Mouse (Mus musculus) lung, embryonic 16.5 days (tissue): ENCODE results near the gene Hacd3. TPM values are rescaled to one million over a fixed set of nuclear protein-coding genes. Genes with fewer than 3 reads are reported as not detected.

Source experiments
- ATAC-seq: fragments of 200-750 bp; cut with Nextera tagmentation; 2 replicates; pipeline ENCODE4 v1.8.0; 2017; ENCODE audit warnings: low read depth, mild to moderate bottlenecking, moderate library complexity
- H3K27ac ChIP-seq: fragments of 300-500 bp; sonication (generic); 2 replicates; pipeline ENCODE4 v1.5.1; 2014; ENCODE audit warnings: mild to moderate bottlenecking, control low read depth, low read length
- H3K27me3 ChIP-seq: fragments of 300-500 bp; sonication (generic); 2 replicates; pipeline ENCODE4 v1.6.1; 2014; ENCODE audit warnings: low read depth, low read length, mixed read lengths; ENCODE audit not compliant: control insufficient read depth, insufficient read depth
- H3K36me3 ChIP-seq: fragments of 300-500 bp; sonication (generic); 2 replicates; pipeline ENCODE4 v1.6.1; 2014; ENCODE audit warnings: low read length; ENCODE audit not compliant: control insufficient read depth, insufficient read depth
- H3K4me1 ChIP-seq: fragments of 300-500 bp; sonication (generic); replicated peaks from 2 replicates; pipeline ENCODE4 v1.6.1; 2014; ENCODE audit warnings: low read length, mixed read lengths; ENCODE audit not compliant: control insufficient read depth, insufficient read depth
- H3K4me2 ChIP-seq: fragments of 300-500 bp; sonication (generic); 2 replicates; pipeline ENCODE4 v1.6.1; 2014; ENCODE audit warnings: low read depth, low read length, control low read depth
- H3K4me3 ChIP-seq: fragments of 300-500 bp; sonication (generic); 2 replicates; pipeline ENCODE4 v1.5.1; 2014; ENCODE audit warnings: mild to moderate bottlenecking, low read length, control low read depth
- H3K9ac ChIP-seq: fragments of 300-500 bp; sonication (generic); 2 replicates; pipeline ENCODE4 v1.6.1; 2014; ENCODE audit warnings: low read length, control low read depth
- H3K9me3 ChIP-seq: fragments of 300-500 bp; sonication (generic); 2 replicates; pipeline ENCODE4 v1.6.1; 2016; ENCODE audit warnings: low read length; ENCODE audit not compliant: control insufficient read depth
- WGBS: fragments of 180-500 bp; shearing (Covaris S2); extraction: QIAGEN DNeasy Blood & Tissue Kit; methylation state at CpG from one replicate; pipeline ENCODE4 v1.1.7; 2014; 5-methylcytosine and 5-hydroxymethylcytosine counted together
- polyA plus RNA-seq: library from polyadenylated mRNA; unstranded; fragments of >200 nt; fragmentation: Nextera tagmentation; extraction: Ambion mirVana; gene quantifications from 2 replicates; pipeline ENCODE4 v1.2.1, GENCODE M21; 2015

Gene Hacd3
- polyA plus RNA-seq: 76.6 and 79.6 TPM in 2 replicates

DNA sequence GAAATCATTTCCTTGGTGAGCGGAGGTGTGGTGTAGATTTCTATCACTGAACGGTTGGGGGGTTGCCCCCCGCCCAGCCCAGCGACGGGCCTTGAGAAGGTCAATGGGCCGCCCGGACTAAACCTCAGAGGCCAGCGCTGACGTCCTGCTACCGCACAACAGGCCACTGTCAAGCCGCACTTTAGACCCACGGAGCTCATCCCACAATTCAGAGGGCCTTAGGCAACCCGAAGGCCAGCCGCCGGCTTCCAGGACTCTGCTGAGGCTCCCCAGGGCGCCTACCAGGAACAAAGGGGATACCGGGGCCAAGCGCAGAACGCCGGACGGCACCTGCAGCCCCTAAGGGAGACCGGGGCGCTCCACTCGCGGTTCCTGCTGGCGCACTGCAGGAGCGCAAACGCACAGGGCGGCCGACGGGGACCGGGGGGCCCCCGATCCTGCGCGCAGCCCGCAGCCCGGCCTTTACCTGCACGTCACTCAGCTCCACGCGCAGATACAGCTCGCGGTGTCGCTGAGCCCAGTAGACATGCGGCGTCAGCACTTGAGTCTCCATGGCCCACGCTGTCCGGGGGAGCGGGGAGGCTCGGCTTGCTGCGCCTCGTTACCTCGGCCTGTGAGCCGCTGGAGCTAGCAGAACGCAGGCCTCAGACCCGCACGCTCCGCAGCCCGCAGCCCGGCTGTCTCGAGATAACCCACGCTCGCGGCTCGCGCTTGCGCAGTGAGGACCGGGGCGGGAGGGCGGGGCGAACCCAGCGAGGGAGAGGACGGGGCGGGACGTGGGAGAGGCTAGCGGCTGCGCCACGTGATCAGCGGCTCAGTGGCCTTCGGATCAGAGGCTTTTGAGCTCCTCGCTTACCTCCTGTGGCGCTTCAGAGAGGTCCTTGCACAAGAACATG lies at the start of gene Hacd3:
TSS of gene Hacd3 (minus strand) at position 703 of the 896 bp plus-strand sequence.
- H3K4me2 ChIP-seq: peak within 1 kb of the TSS; percentile 79
- under 1% methylated on average over 73 of the region's 81 CpGs for WGBS

DNA sequence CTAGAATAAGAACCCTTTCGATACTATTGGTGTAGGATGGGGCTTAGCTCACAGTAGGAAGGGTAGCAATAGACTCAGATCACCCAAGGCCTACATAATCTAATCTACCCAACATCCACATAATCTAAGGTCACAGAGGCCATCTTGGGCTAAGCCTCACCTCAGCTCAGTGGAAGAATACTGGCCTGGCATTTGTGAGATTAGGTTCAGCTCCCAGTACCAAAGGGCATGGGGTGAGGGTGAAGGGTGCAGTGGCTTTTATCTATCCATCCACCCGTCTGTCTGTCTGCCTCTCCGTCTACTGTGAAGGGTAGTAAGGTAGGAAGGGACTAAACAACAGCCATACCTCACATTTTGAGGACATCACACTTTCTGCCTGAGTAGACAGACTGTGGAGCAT lies 49.1 kb upstream of the Hacd3 start:
- H3K4me2 ChIP-seq: no peak overlapping the region
- H3K27me3 ChIP-seq: no peaks in the 10 kb centered on the region
- H3K4me3 ChIP-seq: no peak overlapping the region
- no peaks in the 10 kb centered on the region for H3K9me3 ChIP-seq
- no peaks in the 10 kb centered on the region for H3K4me1 ChIP-seq
- peaks cover 28% of the 10 kb centered on the region for H3K36me3 ChIP-seq
- ATAC-seq: no peak
- no peak overlapping the region for H3K27ac ChIP-seq
- WGBS: 90% methylated on average over 3 of the region's 3 CpGs
- H3K9ac ChIP-seq: no peak overlapping the region

More for the DNA sequence above, at the start of gene Hacd3:
- peak within 1 kb of the TSS; percentile 95 for H3K9ac ChIP-seq
- peak within 1 kb of the TSS; percentile 97 for H3K4me3 ChIP-seq
- no peaks in the 10 kb centered on the region for H3K36me3 ChIP-seq
- H3K27ac ChIP-seq: peak within 1 kb of the TSS; percentile 70
- H3K9me3 ChIP-seq: no peaks in the 10 kb centered on the region
- ATAC-seq: peak; percentile 96
- H3K4me1 ChIP-seq: peaks cover 34% of the 10 kb centered on the region
- H3K27me3 ChIP-seq: no peaks in the 10 kb centered on the region

DNA sequence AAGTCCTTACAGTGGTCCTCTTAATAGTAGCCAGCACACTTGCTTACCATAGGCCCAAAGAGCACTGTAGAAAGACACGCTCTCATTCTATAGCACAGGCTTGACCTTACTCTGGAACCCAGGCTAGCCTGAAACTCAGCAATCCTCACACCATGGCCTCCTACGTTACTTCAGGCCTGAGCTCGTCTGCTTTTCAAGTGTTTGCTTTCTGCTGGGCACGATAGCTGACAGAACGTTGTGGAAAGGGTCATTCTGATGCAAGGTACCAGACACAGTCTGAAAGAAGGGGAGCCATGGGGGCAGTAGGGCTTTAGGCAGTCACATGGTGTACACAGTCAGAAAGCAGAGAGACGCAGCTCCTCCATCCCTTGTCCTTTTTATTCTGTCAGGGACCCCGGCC lies 42.8 kb upstream of the Hacd3 start:
- no peak for ATAC-seq
- Histone ChIP-seq H3K9ac (no peak overlapping the region), H3K4me1 (no peaks in the 10 kb centered on the region), H3K9me3 (no peaks in the 10 kb centered on the region), H3K4me3 (no peak overlapping the region), H3K36me3 (peaks cover 45% of the 10 kb centered on the region), H3K27me3 (no peaks in the 10 kb centered on the region), H3K27ac (no peak overlapping the region), H3K4me2 (no peak overlapping the region)
- 81% methylated on average over 7 of the region's 7 CpGs for WGBS

DNA sequence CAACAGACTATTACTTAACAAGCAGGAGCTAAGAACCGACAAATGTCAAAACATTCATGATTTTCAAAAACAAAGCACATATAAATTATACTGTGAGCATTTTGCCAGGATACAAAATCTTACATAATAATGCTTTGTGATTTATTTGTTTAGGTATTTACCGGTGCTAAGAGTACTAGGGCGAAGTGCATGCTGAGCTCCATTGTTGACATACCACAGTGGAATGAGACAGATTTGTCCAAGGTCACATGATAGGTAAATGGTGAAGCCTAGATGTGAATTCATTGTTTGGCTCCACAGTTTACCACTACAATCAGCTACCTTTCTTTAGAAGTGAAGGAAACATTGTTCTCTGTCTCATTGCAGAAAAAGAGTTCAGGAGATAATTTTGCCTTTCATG lies 29.5 kb upstream of the Hacd3 start:
- Histone ChIP-seq H3K27me3 (no peaks in the 10 kb centered on the region), H3K4me1 (no peaks in the 10 kb centered on the region), H3K36me3 (peaks cover 57% of the 10 kb centered on the region), H3K27ac (no peak overlapping the region), H3K4me3 (no peak overlapping the region), H3K9me3 (no peaks in the 10 kb centered on the region), H3K4me2 (no peak overlapping the region), H3K9ac (no peak overlapping the region)
- no peak for ATAC-seq
- 90% methylated on average over 3 of the region's 3 CpGs for WGBS

DNA sequence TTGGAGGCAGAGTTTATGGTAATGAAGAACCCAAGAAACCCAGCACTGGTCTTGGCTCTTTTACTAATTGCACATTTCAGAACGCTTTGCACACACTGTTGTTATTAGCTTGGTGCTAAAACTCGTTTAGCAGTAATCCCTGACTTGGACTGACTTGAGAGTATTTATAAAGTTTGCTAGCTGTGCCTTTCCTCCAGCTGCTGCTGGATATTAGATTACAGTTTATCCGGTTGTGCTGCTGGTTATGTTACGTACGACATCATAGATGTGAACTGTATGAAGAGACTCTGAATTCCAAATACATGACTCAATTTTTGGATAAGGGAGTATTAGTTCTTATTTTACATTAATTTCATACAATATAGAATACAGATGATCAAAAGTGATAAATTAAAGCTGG lies 27.9 kb upstream of the Hacd3 start:
- 95% methylated on average over 5 of the region's 5 CpGs for WGBS
- H3K27ac ChIP-seq: no peak overlapping the region

DNA sequence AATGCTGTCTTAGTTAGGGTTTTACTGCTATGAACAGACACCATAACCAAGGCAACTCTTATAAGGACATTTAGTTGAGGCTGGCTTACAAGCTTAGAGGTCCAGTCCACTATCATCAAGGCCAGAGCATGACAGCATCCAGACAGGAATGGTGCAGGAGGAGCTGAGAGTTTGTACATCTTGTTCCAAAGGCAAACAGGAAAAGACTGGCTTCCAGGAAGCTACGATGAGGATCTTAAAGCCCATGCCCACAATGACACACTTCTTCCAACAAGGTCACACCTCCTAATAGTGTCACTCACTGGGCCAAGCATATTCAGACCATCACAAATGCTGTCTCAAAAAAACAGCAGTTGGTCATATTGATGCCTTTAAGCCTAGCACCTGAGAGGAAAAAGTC lies 25.5 kb upstream of the Hacd3 start:
- 88% methylated on average over 1 of the region's 1 CpGs for WGBS
- Histone ChIP-seq H3K4me2 (no peak overlapping the region), H3K27ac (no peak overlapping the region), H3K27me3 (no peaks in the 10 kb centered on the region), H3K9me3 (no peaks in the 10 kb centered on the region), H3K36me3 (peaks cover 44% of the 10 kb centered on the region), H3K4me1 (no peaks in the 10 kb centered on the region), H3K9ac (no peak overlapping the region), H3K4me3 (no peak overlapping the region)
- ATAC-seq: no peak

More for the DNA sequence above, 27.9 kb upstream of the Hacd3 start:
- Histone ChIP-seq H3K27me3 (no peaks in the 10 kb centered on the region), H3K4me3 (no peak overlapping the region), H3K9me3 (no peaks in the 10 kb centered on the region), H3K9ac (no peak overlapping the region), H3K36me3 (peaks cover 50% of the 10 kb centered on the region), H3K4me1 (no peaks in the 10 kb centered on the region), H3K4me2 (no peak overlapping the region)
- no peak for ATAC-seq

DNA sequence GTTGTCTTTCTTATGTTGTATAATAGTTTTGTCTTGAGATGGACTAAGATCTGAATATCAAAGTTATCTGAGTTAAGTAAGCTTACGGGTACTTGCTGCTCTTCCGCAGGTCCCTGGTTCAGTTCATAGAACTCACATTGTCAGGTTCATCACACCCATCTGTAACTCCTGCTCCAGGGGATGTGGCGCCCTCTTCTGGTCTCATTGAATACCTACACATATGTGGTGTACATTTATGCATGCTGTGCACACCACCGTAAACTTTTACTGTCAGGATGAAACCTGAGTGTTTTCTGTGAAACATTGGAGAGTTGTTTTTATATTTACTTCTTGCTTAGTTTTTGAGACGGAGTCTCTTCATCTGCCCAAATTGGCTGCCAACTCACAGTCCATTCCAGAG lies 19.9 kb upstream of the Hacd3 start:
- Histone ChIP-seq H3K4me2 (no peak overlapping the region), H3K27me3 (no peaks in the 10 kb centered on the region), H3K4me1 (no peaks in the 10 kb centered on the region), H3K27ac (no peak overlapping the region), H3K36me3 (peaks cover 42% of the 10 kb centered on the region), H3K9me3 (no peaks in the 10 kb centered on the region), H3K9ac (no peak overlapping the region), H3K4me3 (no peak overlapping the region)
- 98% methylated on average over 5 of the region's 5 CpGs for WGBS
- ATAC-seq: no peak

DNA sequence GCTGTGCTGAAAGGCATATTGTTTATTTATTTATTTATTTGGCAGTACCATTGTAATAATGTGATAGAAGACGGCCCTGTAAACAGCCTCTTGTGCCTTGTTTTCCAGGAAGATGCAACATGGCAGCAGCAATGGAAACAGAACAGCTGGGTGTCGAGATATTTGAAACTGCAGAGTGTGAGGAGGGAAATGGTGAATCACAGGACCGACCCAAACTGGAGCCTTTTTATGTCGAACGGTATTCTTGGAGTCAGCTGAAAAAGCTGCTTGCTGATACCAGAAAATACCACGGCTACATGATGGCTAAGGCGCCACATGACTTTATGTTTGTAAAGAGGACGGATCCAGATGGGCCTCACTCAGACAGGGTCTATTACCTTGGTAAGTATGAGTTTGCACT lies 15.4 kb upstream of the Hacd3 start:
- no peaks in the 10 kb centered on the region for H3K9me3 ChIP-seq
- 80% methylated on average over 8 of the region's 8 CpGs for WGBS
- peaks cover 28% of the 10 kb centered on the region for H3K36me3 ChIP-seq
- H3K4me2 ChIP-seq: no peak overlapping the region
- no peak overlapping the region for H3K9ac ChIP-seq
- H3K4me1 ChIP-seq: peaks cover 7% of the 10 kb centered on the region
- no peaks in the 10 kb centered on the region for H3K27me3 ChIP-seq
- ATAC-seq: no peak
- no peak overlapping the region for H3K4me3 ChIP-seq
- H3K27ac ChIP-seq: no peak overlapping the region

DNA sequence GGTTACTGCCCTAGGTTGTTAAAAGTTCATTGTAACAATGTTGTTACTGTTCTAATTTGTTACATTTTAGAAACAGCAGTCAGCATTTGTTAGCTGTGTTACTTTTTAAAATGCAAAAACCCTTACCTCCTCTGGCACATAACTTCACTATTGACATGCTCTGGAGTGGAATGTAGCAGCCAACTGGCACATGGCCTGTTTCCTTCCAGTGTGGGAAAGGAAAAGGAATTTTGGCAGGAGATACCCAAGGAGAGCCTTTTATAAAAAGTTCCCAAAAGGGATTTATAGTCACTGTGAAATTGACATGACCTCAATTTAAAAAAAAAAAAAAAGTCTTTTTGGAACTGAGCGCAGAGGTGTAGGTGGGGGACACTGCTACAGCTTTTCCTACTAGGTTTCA lies 15.0 kb upstream of the Hacd3 start:
- H3K4me1 ChIP-seq: peaks cover 9% of the 10 kb centered on the region
- no peak overlapping the region for H3K27ac ChIP-seq
- H3K27me3 ChIP-seq: no peaks in the 10 kb centered on the region
- ATAC-seq: no peak
- H3K9me3 ChIP-seq: no peaks in the 10 kb centered on the region
- 100% methylated on average over 1 of the region's 1 CpGs for whole genome bisulfite sequencing
- peaks cover 26% of the 10 kb centered on the region for H3K36me3 ChIP-seq
- no peak overlapping the region for H3K4me2 ChIP-seq
- no peak overlapping the region for H3K4me3 ChIP-seq
- no peak overlapping the region for H3K9ac ChIP-seq
